Mouse (Mus musculus) neutrophil, adult 65 days (primary cell): ENCODE data around the gene 9430015G10Rik. TPM values are rescaled to one million over a fixed set of nuclear protein-coding genes. Genes with fewer than 3 reads are reported as not detected.

Source experiments
- total RNA-seq: library from RNA; stranded (reverse); gene quantifications from 2 replicates; pipeline ENCODE4 v1.2.4, GENCODE M21; 2023

9430015G10Rik gene
- 12.2 and 12.7 TPM in 2 replicates for total RNA-seq

DNA sequence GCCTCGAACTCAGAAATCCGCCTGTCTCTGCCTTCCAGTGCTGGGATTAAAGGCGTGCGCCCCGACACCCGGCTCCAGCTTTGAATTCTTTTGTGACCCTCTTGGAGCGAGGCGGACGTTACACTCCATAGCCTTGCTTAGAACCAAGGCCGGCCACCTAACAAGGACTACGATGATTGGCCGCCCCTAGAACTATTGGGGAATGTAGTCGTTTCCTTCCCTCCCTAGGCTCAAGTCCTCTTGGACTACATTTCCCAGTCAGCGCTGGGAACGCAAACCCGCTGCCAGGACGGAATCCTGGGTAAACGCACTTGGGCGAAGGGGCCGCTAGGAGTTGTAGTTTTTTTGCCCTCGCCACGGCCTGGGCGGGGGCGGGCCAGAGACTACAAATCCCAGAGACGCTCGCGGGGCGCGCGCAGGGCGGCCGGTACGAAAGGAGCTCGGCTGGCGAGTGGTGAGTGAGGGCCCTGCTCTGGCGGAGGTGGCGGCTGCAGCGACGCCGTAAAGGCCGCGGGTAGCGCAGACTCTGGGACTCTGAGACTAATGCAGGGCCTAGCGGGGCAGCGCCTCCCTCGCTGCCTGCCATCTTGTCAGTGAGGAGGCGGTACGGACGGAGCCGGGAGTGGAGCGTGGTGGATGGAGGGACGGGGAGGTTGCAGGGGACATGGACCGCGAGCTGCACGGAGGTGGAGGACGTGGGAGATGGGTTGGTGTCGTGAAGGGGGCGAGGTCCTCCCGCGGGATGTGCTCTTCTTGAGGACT lies at the start of gene 9430015G10Rik:
Gene 9430015G10Rik (plus strand): TSS at position 413 of the 762 bp plus-strand sequence.

GRCm38 (mm10) chr4:156130436-156130835 lies 20.7 kb downstream of the 9430015G10Rik start, which contains the start of gene Rnf223:
Gene Rnf223 (plus strand): TSS chr4:156130513.

Other genes starting within 250 kb of the 9430015G10Rik start
- gene Tas1r3, start 246.6 kb upstream of the 9430015G10Rik start, total RNA-seq, result 2.3 and 2.6 TPM in 2 replicates
- 20.5 and 22.6 TPM in 2 replicates for gene Cptp, start 240.5 kb upstream of the 9430015G10Rik start, total RNA-seq
- gene Ints11, start 240.4 kb upstream of the 9430015G10Rik start, total RNA-seq, result 31.9 and 42.4 TPM in 2 replicates
- 10.6 and 10.8 TPM in 2 replicates for gene Pusl1, start 218.2 kb upstream of the 9430015G10Rik start, total RNA-seq
- 55.0 and 80.6 TPM in 2 replicates for gene Acap3, start 218.2 kb upstream of the 9430015G10Rik start, total RNA-seq
- 100 and 130 TPM in 2 replicates for gene Ube2j2, start 166.2 kb upstream of the 9430015G10Rik start, total RNA-seq
- gene C1qtnf12, start 147.7 kb upstream of the 9430015G10Rik start, total RNA-seq, result 18.1 and 25.1 TPM in 2 replicates
- gene B3galt6, start 117.3 kb upstream of the 9430015G10Rik start, total RNA-seq, result 1.6 and 1.9 TPM in 2 replicates
- 101 and 115 TPM in 2 replicates for gene Sdf4, start 117.1 kb upstream of the 9430015G10Rik start, total RNA-seq
- 1.5 and 2.1 TPM in 2 replicates for gene Tnfrsf4, start 96.1 kb upstream of the 9430015G10Rik start, total RNA-seq
- 3.5 and 6.8 TPM in 2 replicates for gene Tnfrsf18, start 83.8 kb upstream of the 9430015G10Rik start, total RNA-seq
- not detected in 2 replicates for gene Ttll10, start 50.6 kb upstream of the 9430015G10Rik start, total RNA-seq
- gene Rnf223, start 20.5 kb downstream of the 9430015G10Rik start, total RNA-seq, result 0.18 and 0.35 TPM in 2 replicates
- 17.6 and 18.5 TPM in 2 replicates for gene Agrn, start 87.5 kb downstream of the 9430015G10Rik start, total RNA-seq
- 10.6 and 19.0 TPM in 2 replicates for gene Isg15, start 90.8 kb downstream of the 9430015G10Rik start, total RNA-seq
- 5.9 and 7.6 TPM in 2 replicates for gene AW011738, start 93.3 kb downstream of the 9430015G10Rik start, total RNA-seq
- gene Perm1, start 105.9 kb downstream of the 9430015G10Rik start, total RNA-seq, result not detected in 2 replicates
- gene Plekhn1, start 124.9 kb downstream of the 9430015G10Rik start, total RNA-seq, result 13.2 and 19.2 TPM in 2 replicates
- gene Noc2l, start 126.0 kb downstream of the 9430015G10Rik start, total RNA-seq, result 18.4 and 27.6 TPM in 2 replicates
- gene Samd11, start 145.7 kb downstream of the 9430015G10Rik start, total RNA-seq, result 3.5 and 6.7 TPM in 2 replicates
- not detected in 2 replicates for gene Vmn2r-ps159, start 221.1 kb downstream of the 9430015G10Rik start, total RNA-seq